Mouse (Mus musculus) stomach, postnatal 0 days (tissue): ENCODE measurements around the gene Gatad2b.

Source experiments
- CTCF ChIP-seq: IDR thresholded peaks from 2 replicates; pipeline ENCODE4 v1.5.1; 2016; ENCODE audit warnings: antibody characterized with exemption, low read depth, mild to moderate bottlenecking, moderate library complexity
- EP300 ChIP-seq: optimal IDR thresholded peaks from 2 replicates; pipeline ENCODE3; 2016; ENCODE audit warnings: antibody characterized with exemption

GRCm38 (mm10) chr3:90373432-90374028, 80.6 kb downstream of the Gatad2b start:
- TF ChIP-seq CTCF (peak; percentile 88), EP300 (no peak)
